Mouse (Mus musculus): ENCODE data around the gene Ifi44. TPM values are rescaled to one million over a fixed set of nuclear protein-coding genes. Genes with fewer than 3 reads are reported as not detected.

Gene Ifi44
- polyA plus RNA-seq (2014; fragmentation: Illumina TruSeq; extraction: RNeasy Lipid Tissue Mini Kit (QIAGEN cat#74804); ENCODE audit: low read depth, low replicate concordance) = 77.6 TPM

GRCm38 (mm10) chr3:151749737-151750136 lies at the start of gene Ifi44:
Gene Ifi44 (minus strand): TSS chr3:151749960.

Other genes with a start within 250 kb of the Ifi44 start
- not detected for gene Ifi44l, start 12.9 kb upstream of the Ifi44 start, polyA plus RNA-seq (2014; fragmentation: Illumina TruSeq; extraction: RNeasy Lipid Tissue Mini Kit (QIAGEN cat#74804); ENCODE audit: low read depth, low replicate concordance)
- 0.64 TPM for gene Ptgfr, start 87.7 kb upstream of the Ifi44 start, polyA plus RNA-seq (2014; fragmentation: Illumina TruSeq; extraction: RNeasy Lipid Tissue Mini Kit (QIAGEN cat#74804); ENCODE audit: low read depth, low replicate concordance)